Mouse (Mus musculus): ENCODE results near the gene Rnft2. TPM values are rescaled to one million over a fixed set of nuclear protein-coding genes. Genes with fewer than 3 reads are reported as not detected.

Gene Rnft2
- 4.3 and 4.9 TPM in 2 replicates for polyA plus RNA-seq (2016; fragmentation: Nextera tagmentation; extraction: Ambion mirVana)

DNA sequence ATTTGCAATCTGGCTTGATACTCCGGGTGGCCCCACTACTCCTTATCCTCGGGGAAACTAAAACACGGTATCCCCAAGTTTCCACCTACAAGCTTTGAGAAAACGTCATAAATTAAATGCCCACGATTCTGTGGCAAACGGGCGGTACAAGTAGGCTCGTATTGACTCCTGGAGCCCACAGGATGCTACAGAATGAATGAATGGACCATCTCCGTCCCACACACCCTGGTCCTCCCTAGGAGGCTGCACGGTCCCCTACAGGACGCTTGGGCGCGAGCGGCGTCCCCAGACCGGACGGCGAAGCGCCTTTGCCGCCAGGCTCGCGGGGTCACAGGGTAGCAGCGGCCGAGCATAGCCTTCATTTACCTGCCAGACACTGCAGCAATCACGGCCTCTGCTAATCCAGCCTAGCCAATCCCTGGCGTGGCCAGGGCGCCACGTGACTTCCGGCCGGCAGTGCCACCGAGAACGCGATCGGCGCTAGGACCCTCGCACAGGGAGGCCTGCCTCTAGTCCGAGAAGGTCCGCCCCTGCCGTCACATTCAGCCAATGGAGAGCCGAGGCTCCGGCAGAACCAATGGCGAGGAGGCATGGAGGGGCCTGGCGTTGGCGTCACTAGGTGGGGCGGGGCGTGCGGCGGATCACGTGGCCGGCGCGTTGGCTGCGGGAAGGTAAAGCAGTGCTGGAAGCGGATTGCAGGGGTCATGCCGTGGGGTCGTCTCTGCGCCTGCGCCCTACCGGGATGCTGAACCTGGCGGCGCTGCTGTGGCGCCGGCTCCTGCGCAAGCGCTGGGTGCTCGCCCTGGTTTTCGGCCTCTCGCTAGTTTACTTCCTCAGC lies at the start of gene Rnft2, which contains the start of gene 2410131K14Rik:
Rnft2 (minus strand) TSS at position 511 of the 838 bp plus-strand sequence.
2410131K14Rik (plus strand) TSS at position 622 of the 838 bp plus-strand sequence.
- peak; percentile 100 for DNase-seq (ENCODE audit: extremely low spot score, low spot score)
- under 1% methylated on average over 68 of the region's 68 CpGs for WGBS
- Histone ChIP-seq H3K27ac (peak within 1 kb of the TSS; percentile 86), H3K9me3 (no peaks in the 10 kb centered on the region), H3K36me3 (replicated peaks) (peaks cover 41% of the 10 kb centered on the region), H3K27me3 (ENCODE audit: poor library complexity, severe bottlenecking) (no peaks in the 10 kb centered on the region), H3K4me1 (peaks cover 25% of the 10 kb centered on the region), H3K4me3 (peak within 1 kb of the TSS; percentile 68)

DNA sequence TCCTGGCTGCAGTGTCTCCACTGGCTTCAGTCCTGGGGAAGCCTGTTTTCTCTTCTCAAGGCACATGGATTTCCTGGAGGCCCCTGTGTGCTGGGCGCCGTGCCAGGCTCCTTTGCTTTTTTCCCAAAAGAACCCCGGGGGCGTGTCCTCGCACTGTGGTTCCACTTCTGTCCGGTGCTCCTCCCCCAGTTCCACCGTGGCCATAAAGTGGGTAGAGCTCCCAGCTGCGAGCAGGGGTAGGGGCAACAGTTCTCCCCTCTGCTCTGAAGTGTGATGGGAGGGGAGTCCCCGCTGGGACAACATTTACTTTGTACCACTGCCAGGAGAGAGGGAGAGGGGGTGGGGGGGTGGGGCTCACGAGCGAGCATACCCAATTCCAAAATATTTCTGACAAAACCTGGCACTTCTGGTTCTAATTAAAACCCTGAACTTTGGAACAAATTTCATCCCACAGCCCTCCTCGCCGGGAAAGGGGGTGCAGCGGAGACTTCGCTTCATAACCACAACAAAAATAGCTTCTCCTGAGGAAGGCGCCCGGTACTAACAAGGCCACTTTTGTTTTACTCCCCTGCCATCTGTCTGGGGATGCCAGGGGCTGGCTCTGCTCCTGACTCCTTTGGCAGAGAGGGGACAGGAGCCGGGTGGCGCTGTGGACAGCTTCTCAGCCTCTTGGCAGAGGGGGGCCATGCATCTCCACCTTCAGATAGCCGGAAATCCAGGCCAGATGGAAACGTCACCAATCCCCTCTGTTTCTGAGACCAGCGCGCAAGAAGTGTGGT lies 49.4 kb upstream of the Rnft2 start:
- Histone ChIP-seq H3K36me3 (replicated peaks) (no peaks in the 10 kb centered on the region), H3K27ac (peak overlapping the region; percentile 74), H3K27me3 (ENCODE audit: poor library complexity, severe bottlenecking) (no peaks in the 10 kb centered on the region), H3K4me3 (peak overlapping the region; percentile 28), H3K4me1 (peaks cover 34% of the 10 kb centered on the region), H3K9me3 (no peaks in the 10 kb centered on the region)
- 47% methylated on average over 23 of the region's 23 CpGs for WGBS
- DNase-seq (ENCODE audit: extremely low spot score, low spot score): no peak

DNA sequence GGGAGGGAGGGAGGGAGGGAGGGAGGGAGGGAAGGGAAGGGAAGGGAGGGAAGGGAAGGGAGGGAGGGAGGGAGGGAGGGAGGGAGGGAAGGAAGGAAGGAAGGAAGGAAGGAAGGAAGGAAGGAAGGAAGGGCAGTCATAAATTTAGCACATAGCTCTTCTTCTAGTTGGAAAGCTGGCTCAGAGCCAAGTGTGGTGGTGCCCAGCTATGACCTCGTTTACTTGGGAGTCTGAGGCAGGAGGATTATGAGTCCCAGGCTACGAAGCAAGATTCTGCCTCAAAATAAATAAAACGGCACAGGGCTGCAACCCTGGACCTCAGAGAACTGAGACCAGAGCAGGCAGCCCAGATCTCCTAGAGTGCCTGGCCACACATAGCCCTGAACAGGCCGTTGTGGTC lies 47.6 kb upstream of the Rnft2 start:
- no peak overlapping the region for H3K4me3 ChIP-seq
- no peaks in the 10 kb centered on the region for H3K9me3 ChIP-seq
- 72% methylated on average over 4 of the region's 4 CpGs for WGBS
- H3K27ac ChIP-seq: 0 out of 2 replicates have a peak overlapping the region, but pooled peaks have one; percentile 0
- H3K27me3 ChIP-seq (ENCODE audit: poor library complexity, severe bottlenecking): no peaks in the 10 kb centered on the region
- H3K36me3 ChIP-seq (replicated peaks): no peaks in the 10 kb centered on the region
- DNase-seq (ENCODE audit: extremely low spot score, low spot score): no peak
- H3K4me1 ChIP-seq: peaks cover 30% of the 10 kb centered on the region

DNA sequence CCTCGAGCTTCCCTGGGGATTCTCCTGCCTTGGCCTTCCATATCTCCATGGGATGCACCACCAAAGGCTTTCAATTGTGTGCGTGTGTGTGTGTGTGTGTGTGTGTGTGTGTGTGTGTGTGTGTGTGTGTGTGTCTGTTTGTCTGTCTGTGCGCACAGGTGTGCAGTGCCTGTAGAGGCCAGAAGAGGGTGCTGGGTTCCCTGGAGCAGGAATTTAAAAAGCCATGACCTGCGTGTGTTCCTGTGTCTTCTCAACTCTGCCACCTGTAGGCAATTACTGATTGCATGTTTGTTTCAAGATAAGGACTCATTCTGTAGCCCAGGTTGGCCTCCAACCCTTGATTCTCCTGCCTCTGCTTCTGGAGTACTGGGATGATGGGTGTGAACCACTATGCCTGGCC lies 46.5 kb upstream of the Rnft2 start:
- no peaks in the 10 kb centered on the region for H3K36me3 ChIP-seq (replicated peaks)
- peaks cover 23% of the 10 kb centered on the region for H3K4me1 ChIP-seq
- H3K9me3 ChIP-seq: no peaks in the 10 kb centered on the region
- 91% methylated on average over 4 of the region's 4 CpGs for WGBS
- DNase-seq (ENCODE audit: extremely low spot score, low spot score): no peak
- no peaks in the 10 kb centered on the region for H3K27me3 ChIP-seq (ENCODE audit: poor library complexity, severe bottlenecking)
- no peak overlapping the region for H3K4me3 ChIP-seq
- no peak overlapping the region for H3K27ac ChIP-seq

DNA sequence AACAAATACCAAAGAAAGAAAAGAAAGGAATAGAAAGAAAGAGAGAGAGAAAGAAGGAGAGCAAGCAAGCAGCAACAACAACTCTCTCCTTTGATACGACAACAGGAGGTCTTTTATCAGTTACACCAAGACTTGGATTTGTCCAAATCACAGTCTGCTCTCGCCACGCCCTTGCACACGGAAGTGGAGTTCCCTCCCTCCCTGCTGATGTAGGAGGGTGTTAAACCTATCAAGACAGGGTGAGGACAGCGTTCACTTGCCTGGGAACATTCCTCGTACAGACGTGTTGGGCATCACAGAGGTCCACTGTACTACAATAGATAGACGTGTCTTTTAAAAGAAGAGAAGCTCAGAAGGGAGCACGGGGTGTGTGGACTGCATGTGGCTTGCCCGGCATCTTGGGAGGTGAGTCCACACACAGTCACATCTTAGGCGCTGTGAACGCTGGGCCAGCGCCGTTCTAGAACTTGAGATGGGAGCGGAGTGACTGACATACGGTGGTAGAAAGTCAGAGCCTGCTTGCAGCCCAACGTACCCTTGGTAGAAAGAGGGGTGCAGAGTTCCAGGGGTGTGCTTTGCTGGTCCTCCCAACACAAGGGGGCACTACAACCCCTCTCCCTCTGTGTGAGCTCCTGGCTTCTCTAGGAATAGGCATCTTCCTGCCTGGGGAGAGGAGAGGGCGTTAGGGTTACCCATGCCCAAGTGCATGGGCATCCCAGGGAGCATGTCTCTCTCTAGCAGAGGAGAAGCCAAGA lies 33.0 kb upstream of the Rnft2 start:
- Histone ChIP-seq H3K9me3 (no peaks in the 10 kb centered on the region), H3K27me3 (ENCODE audit: poor library complexity, severe bottlenecking) (peaks cover 33% of the 10 kb centered on the region), H3K27ac (no peak overlapping the region), H3K4me3 (no peak overlapping the region), H3K36me3 (replicated peaks) (no peaks in the 10 kb centered on the region), H3K4me1 (peaks cover 35% of the 10 kb centered on the region)
- no peak for DNase-seq (ENCODE audit: extremely low spot score, low spot score)
- 91% methylated on average over 18 of the region's 18 CpGs for WGBS

DNA sequence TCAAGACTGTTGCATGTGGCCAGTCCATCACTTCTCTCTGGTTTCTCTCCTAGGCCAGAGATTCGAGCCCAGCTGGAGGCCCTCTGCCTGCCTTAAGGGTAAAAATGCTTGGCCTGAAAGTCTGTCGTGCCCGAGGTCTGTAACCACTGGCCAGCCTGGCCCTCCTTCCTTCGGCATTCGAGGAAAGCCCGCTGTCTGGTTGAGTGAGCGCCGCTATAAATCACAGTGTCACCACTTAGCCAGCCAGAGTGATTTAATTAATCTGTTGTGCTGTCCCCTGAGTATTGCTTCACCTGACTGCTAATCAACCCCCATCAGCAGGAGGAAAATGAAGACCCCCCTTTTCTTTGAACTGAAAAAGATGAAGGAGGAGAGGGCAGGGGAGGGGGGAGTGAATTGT lies 31.8 kb upstream of the Rnft2 start:
- H3K9me3 ChIP-seq: no peaks in the 10 kb centered on the region
- H3K4me3 ChIP-seq: no peak overlapping the region
- H3K27ac ChIP-seq: peak overlapping the region; percentile 4; the same call in 1 of the 2 replicates
- no peak for DNase-seq (ENCODE audit: extremely low spot score, low spot score)
- H3K36me3 ChIP-seq (replicated peaks): no peaks in the 10 kb centered on the region
- 42% methylated on average over 8 of the region's 8 CpGs for WGBS
- H3K4me1 ChIP-seq: peaks cover 37% of the 10 kb centered on the region
- H3K27me3 ChIP-seq (ENCODE audit: poor library complexity, severe bottlenecking): peaks cover 45% of the 10 kb centered on the region

DNA sequence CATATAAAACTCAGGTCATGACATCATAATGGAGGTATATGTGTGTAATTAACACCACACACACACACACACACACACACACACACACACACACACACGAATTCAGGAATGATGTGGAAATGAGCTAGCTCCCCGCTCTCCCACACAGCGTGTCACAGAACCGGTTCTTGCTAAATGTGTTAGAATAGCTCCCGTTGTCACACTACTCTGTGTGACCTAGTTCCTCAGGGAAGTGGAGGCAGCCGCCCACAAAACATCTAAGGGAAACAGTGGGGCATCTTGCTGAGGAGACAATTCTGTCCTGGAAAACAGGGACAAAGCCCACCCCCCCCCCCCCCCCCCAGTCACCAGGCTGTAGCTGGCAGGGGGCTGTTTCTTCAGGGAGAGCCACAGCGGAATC lies 31.4 kb upstream of the Rnft2 start:
- peaks cover 37% of the 10 kb centered on the region for H3K4me1 ChIP-seq
- H3K4me3 ChIP-seq: no peak overlapping the region
- H3K27me3 ChIP-seq (ENCODE audit: poor library complexity, severe bottlenecking): peaks cover 49% of the 10 kb centered on the region
- H3K9me3 ChIP-seq: no peaks in the 10 kb centered on the region
- no peak for DNase-seq (ENCODE audit: extremely low spot score, low spot score)
- no peaks in the 10 kb centered on the region for H3K36me3 ChIP-seq (replicated peaks)
- WGBS: 58% methylated on average over 7 of the region's 7 CpGs
- H3K27ac ChIP-seq: peak overlapping the region; percentile 4; the same call in 1 of the 2 replicates

DNA sequence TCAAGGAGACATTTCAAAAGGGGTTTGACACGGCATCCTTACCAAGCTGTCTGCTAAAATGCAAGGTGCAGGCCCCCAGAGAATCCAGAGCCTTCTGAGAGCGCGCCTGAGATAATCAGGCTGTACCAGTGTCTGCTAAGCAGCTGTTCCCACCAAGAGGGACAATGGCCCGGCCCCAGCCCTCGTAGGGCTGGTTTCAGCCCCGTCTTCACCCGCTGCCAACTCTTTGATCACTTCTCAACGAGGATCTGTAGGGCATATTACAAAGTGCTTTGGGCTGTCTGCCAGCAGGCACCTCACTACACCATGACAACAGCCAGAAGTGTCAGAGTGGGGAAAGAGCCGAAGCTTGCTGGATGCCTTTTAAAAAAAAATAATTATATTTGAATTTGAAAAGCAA lies 29.6 kb upstream of the Rnft2 start:
- peak overlapping the region; percentile 71; the same call in 1 of the 2 replicates for H3K27ac ChIP-seq
- no peak for DNase-seq (ENCODE audit: extremely low spot score, low spot score)
- H3K4me3 ChIP-seq: no peak overlapping the region
- H3K36me3 ChIP-seq (replicated peaks): no peaks in the 10 kb centered on the region
- H3K27me3 ChIP-seq (ENCODE audit: poor library complexity, severe bottlenecking): peaks cover 66% of the 10 kb centered on the region
- WGBS: 47% methylated on average over 9 of the region's 9 CpGs
- H3K9me3 ChIP-seq: no peaks in the 10 kb centered on the region
- H3K4me1 ChIP-seq: peaks cover 37% of the 10 kb centered on the region

DNA sequence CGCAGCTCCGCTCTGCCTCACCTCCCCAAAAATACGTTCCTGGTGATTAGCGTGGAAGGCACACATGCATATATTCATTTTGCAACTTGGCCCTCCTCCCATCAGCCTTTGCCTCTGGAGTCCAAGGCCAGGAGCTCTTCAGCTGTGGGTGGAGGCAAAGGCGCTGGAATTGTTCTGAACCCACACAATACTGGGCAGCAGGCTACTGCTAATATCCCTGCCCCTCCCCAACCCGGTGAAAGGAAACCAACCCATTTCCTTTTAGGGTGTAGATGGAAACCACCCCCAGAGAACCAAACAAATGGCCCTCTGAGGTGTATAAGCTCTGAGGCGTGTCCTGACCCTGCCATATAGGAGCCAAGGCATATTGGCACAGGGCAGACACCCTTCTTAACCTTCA lies 28.5 kb upstream of the Rnft2 start:
- DNase-seq (ENCODE audit: extremely low spot score, low spot score): no peak
- Histone ChIP-seq H3K27ac (peak overlapping the region; percentile 71; the same call in 1 of the 2 replicates), H3K4me1 (peaks cover 46% of the 10 kb centered on the region), H3K36me3 (replicated peaks) (no peaks in the 10 kb centered on the region), H3K27me3 (ENCODE audit: poor library complexity, severe bottlenecking) (peaks cover 75% of the 10 kb centered on the region), H3K9me3 (no peaks in the 10 kb centered on the region), H3K4me3 (no peak overlapping the region)
- WGBS: 71% methylated on average over 7 of the region's 7 CpGs

DNA sequence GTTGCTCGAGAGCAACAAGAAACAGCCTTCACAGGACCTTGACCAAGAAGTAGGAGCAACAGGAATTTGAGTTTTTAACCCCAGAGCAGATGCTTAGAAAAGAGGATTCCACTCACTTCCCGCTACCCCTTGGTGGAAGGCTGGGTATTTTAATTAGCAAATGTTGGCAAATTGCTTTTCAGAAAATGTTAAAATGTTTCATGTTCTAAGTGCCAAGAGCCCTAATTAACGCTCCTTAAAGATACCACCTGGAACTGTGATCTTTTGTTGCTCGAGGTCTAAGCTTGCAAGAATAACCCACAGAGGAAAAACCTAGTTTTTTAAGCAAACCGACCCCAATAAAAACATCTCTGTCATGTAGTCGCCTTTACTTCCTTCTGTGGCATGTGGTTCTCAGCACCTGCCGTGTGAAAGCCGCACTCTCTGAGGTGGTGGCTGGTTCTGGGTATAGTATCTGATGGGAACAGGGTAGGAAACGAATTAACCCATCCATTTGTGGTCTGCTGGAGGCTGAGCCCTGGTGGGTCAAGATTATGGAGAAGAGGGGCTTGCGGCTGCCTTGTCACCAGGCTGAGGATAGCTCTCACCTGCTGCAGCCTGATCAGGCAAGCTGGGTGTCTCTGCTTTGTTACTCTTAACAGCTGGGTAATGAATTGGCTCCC lies 26.7 kb upstream of the Rnft2 start:
- H3K27ac ChIP-seq: no peak overlapping the region
- WGBS: 79% methylated on average over 10 of the region's 10 CpGs
- H3K4me1 ChIP-seq: peaks cover 41% of the 10 kb centered on the region
- H3K36me3 ChIP-seq (replicated peaks): no peaks in the 10 kb centered on the region
- H3K9me3 ChIP-seq: no peaks in the 10 kb centered on the region
- no peak overlapping the region for H3K4me3 ChIP-seq
- no peak for DNase-seq (ENCODE audit: extremely low spot score, low spot score)
- peaks cover 86% of the 10 kb centered on the region for H3K27me3 ChIP-seq (ENCODE audit: poor library complexity, severe bottlenecking)

DNA sequence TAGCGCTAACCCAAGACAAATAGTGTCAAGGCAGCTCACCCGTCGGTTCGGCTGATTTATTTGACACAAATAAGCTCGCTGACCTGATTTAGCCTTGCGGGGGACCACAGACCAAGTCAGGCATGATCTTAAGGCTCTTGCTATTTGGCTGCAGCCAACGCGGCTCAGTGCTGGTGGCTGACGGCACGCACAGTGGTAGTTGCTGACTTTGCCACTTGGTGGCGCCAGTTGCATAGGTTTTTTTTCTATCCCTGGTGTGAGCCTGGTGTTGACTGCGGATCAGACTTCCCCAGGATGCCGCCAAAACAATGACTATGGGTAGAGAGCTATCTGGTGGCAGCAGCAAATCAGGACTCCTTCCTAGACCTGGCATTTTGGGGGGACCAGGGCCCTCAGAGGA lies 24.1 kb upstream of the Rnft2 start:
- no peak overlapping the region for H3K27ac ChIP-seq
- H3K36me3 ChIP-seq (replicated peaks): no peaks in the 10 kb centered on the region; the same call in 1 of the 2 replicates
- 2% methylated on average over 13 of the region's 13 CpGs for WGBS
- peaks cover 25% of the 10 kb centered on the region for H3K4me1 ChIP-seq
- peak overlapping the region; percentile 29; the same call in 1 of the 2 replicates for H3K4me3 ChIP-seq
- DNase-seq (ENCODE audit: extremely low spot score, low spot score): peak; percentile 90
- peaks cover 67% of the 10 kb centered on the region for H3K27me3 ChIP-seq (ENCODE audit: poor library complexity, severe bottlenecking)
- no peaks in the 10 kb centered on the region for H3K9me3 ChIP-seq

DNA sequence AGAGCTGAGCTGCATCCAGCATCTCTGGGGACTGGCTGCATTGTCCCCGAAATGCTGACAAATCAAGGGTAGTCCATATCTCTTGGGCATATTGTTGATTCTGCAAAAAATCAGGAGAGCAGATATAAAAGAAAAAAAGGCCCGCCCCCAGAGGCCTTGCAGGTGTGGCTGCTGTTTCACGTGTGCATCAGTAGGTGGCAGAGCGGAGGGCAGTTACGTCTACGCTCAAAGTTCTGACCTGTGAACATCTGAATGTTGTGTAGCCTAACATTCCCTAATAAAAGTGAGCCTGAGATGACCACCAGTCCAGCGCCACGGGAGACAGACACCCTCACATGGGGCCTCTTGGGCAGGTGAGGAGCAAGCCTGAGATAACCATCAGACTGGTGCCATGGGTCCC lies 21.4 kb upstream of the Rnft2 start:
- no peak for DNase-seq (ENCODE audit: extremely low spot score, low spot score)
- H3K4me3 ChIP-seq: no peak overlapping the region
- H3K27ac ChIP-seq: no peak overlapping the region
- H3K36me3 ChIP-seq (replicated peaks): peaks cover 23% of the 10 kb centered on the region
- peaks cover 40% of the 10 kb centered on the region for H3K27me3 ChIP-seq (ENCODE audit: poor library complexity, severe bottlenecking)
- H3K9me3 ChIP-seq: no peaks in the 10 kb centered on the region
- WGBS: 46% methylated on average over 8 of the region's 8 CpGs
- H3K4me1 ChIP-seq: peaks cover 12% of the 10 kb centered on the region
